Mouse (Mus musculus) heart, postnatal 0 days (tissue): Measurements from ENCODE around the gene Jade2. TPM values are rescaled to one million over a fixed set of nuclear protein-coding genes. Genes with fewer than 3 reads are reported as not detected.
A peak's percentile ranks its signal among the peaks of the same experiment; 100 is the strongest.

ENCODE experiments used
- ATAC-seq: fragments of 200-750 bp; cut with Nextera tagmentation; 2 replicates; pipeline ENCODE4 v1.8.0; 2017; ENCODE audit warnings: low read depth, moderate number of reproducible peaks, moderate library complexity; ENCODE audit not compliant: insufficient read depth
- DNase-seq: peaks from one replicate; pipeline ENCODE4 v3.0.0-alpha.2; 2016; ENCODE audit warnings: low spot score
- H3K27ac ChIP-seq: fragments of 300-500 bp; sonication (generic); 2 replicates; pipeline ENCODE4 v1.5.1; 2014; ENCODE audit warnings: low read depth, mild to moderate bottlenecking
- H3K27me3 ChIP-seq: fragments of 300-500 bp; sonication (generic); 2 replicates; pipeline ENCODE4 v1.6.1; 2014; ENCODE audit warnings: low read length, mixed read lengths; ENCODE audit not compliant: control insufficient read depth, insufficient read depth
- H3K36me3 ChIP-seq: fragments of 300-500 bp; sonication (generic); replicated peaks from 2 replicates; pipeline ENCODE4 v1.6.1; 2014; ENCODE audit warnings: low read length, mixed read lengths; ENCODE audit not compliant: control insufficient read depth, insufficient read depth
- H3K4me1 ChIP-seq: fragments of 300-500 bp; sonication (generic); 2 replicates; pipeline ENCODE4 v1.6.1; 2014; ENCODE audit warnings: antibody characterized with exemption; ENCODE audit not compliant: control insufficient read depth, insufficient read depth
- H3K4me2 ChIP-seq: fragments of 300-500 bp; sonication (generic); 2 replicates; pipeline ENCODE4 v1.6.1; 2014; ENCODE audit warnings: low read depth, mild to moderate bottlenecking, low read length, moderate library complexity
- H3K4me3 ChIP-seq: fragments of 300-500 bp; sonication (generic); 2 replicates; pipeline ENCODE4 v1.5.1; 2014; ENCODE audit warnings: low read depth, low read length
- H3K9ac ChIP-seq: fragments of 300-500 bp; sonication (generic); replicated peaks from 2 replicates; pipeline ENCODE4 v1.6.1; 2014; ENCODE audit warnings: low read depth, low read length, mixed read lengths
- H3K9me3 ChIP-seq: fragments of 300-500 bp; sonication (generic); replicated peaks from 2 replicates; pipeline ENCODE4 v1.6.1; 2016; ENCODE audit warnings: low read length; ENCODE audit not compliant: control insufficient read depth
- CTCF ChIP-seq: IDR thresholded peaks from 2 replicates; pipeline ENCODE4 v1.5.1; 2016; ENCODE audit warnings: antibody characterized with exemption, control low read depth, low read depth
- EP300 ChIP-seq: IDR thresholded peaks from 2 replicates; pipeline ENCODE4 v1.6.1; 2016; ENCODE audit warnings: antibody characterized with exemption, low read depth
- WGBS: fragments of 180-500 bp; shearing (Covaris S2); extraction: QIAGEN DNeasy Blood & Tissue Kit; methylation state at CpG from one replicate; pipeline ENCODE4 v1.1.7; 2014; 5-methylcytosine and 5-hydroxymethylcytosine counted together
- polyA plus RNA-seq: library from polyadenylated mRNA; unstranded; fragments of >200 nt; fragmentation: Nextera tagmentation; extraction: Ambion mirVana; gene quantifications from 2 replicates; pipeline ENCODE4 v1.2.1, GENCODE M21; 2015
- total RNA-seq: library from RNA; depleted of rRNA; stranded (reverse); fragments of >200 nt; gene quantifications from 2 replicates; pipeline ENCODE4 v1.2.3, GENCODE M21; 2014; ENCODE audit warnings: low replicate concordance

Jade2 gene
- total and polyA plus RNA-seq, 2 experiments from 2014 or later, result 0.72 to 1.9 TPM

GRCm38 (mm10) chr11:51857818-51858527 is 520 bp upstream of the Jade2 start:
- H3K36me3 ChIP-seq, result no peaks in the 10 kb centered on the region
- peak overlapping the region; percentile 93 for H3K9ac ChIP-seq
- peak overlapping the region; percentile 94 for H3K4me3 ChIP-seq
- H3K27me3 ChIP-seq, result no peaks in the 10 kb centered on the region
- H3K4me2 ChIP-seq, result peak overlapping the region; percentile 100
- TF ChIP-seq EP300, result 0 out of 2 replicates have a peak, but pooled peaks have one; percentile 11
- no peak for TF ChIP-seq CTCF
- H3K9me3 ChIP-seq, result no peaks in the 10 kb centered on the region
- under 1% methylated on average over 49 of the region's 52 CpGs for WGBS
- ATAC-seq, result peak; percentile 51
- H3K27ac ChIP-seq, result peak overlapping the region; percentile 93
- DNase-seq, result peak; percentile 63
- H3K4me1 ChIP-seq, result 0 out of 2 replicates have a peak, but pooled peaks cover 3% of the 10 kb centered on the region

GRCm38 (mm10) chr11:51856616-51857080 is 805 bp downstream of the Jade2 start:
- H3K27ac ChIP-seq, result peak overlapping the region; percentile 93
- H3K36me3 ChIP-seq, result no peaks in the 10 kb centered on the region
- no peaks in the 10 kb centered on the region for H3K9me3 ChIP-seq
- TF ChIP-seq EP300 (no peak), CTCF (no peak)
- no peaks in the 10 kb centered on the region for H3K27me3 ChIP-seq
- under 1% methylated on average over 31 of the region's 41 CpGs for WGBS
- DNase-seq (no peak), ATAC-seq (peak; percentile 21; the same call in 1 of the 2 replicates)
- H3K4me2 ChIP-seq, result peak overlapping the region; percentile 100
- H3K4me1 ChIP-seq, result 0 out of 2 replicates have a peak, but pooled peaks cover 3% of the 10 kb centered on the region
- H3K4me3 ChIP-seq, result peak overlapping the region; percentile 94
- H3K9ac ChIP-seq, result peak overlapping the region; percentile 93

GRCm38 (mm10) chr11:51855818-51856615 is 1.4 kb downstream of the Jade2 start:
- Histone ChIP-seq H3K27me3 (no peaks in the 10 kb centered on the region), H3K4me2 (peak overlapping the region; percentile 100), H3K36me3 (no peaks in the 10 kb centered on the region), H3K9ac (peak overlapping the region; percentile 93), H3K4me1 (0 out of 2 replicates have a peak, but pooled peaks cover 3% of the 10 kb centered on the region), H3K9me3 (no peaks in the 10 kb centered on the region), H3K4me3 (peak overlapping the region; percentile 94), H3K27ac (peak overlapping the region; percentile 93)
- ATAC-seq, result peak; percentile 25
- no peak for DNase-seq
- no peak for TF ChIP-seq CTCF
- TF ChIP-seq EP300, result no peak
- WGBS, result 0% methylated on average over 34 of the region's 47 CpGs

GRCm38 (mm10) chr11:51854981-51855817 is 2.3 kb downstream of the Jade2 start:
- Histone ChIP-seq H3K4me1 (0 out of 2 replicates have a peak, but pooled peaks cover 3% of the 10 kb centered on the region), H3K9me3 (no peaks in the 10 kb centered on the region), H3K4me3 (peak overlapping the region; percentile 94), H3K27me3 (no peaks in the 10 kb centered on the region), H3K4me2 (peak overlapping the region; percentile 100), H3K36me3 (no peaks in the 10 kb centered on the region), H3K27ac (peak overlapping the region; percentile 93), H3K9ac (peak overlapping the region; percentile 93)
- peak; percentile 63 for DNase-seq
- no peak for TF ChIP-seq EP300
- peak; percentile 59 for TF ChIP-seq CTCF
- 4% methylated on average over 40 of the region's 42 CpGs for WGBS
- peak; percentile 59 for ATAC-seq

GRCm38 (mm10) chr11:51852595-51852994 is 4.9 kb downstream of the Jade2 start:
- Histone ChIP-seq H3K9ac (no peak overlapping the region), H3K4me2 (no peak overlapping the region), H3K27me3 (no peaks in the 10 kb centered on the region), H3K36me3 (no peaks in the 10 kb centered on the region), H3K27ac (no peak overlapping the region), H3K9me3 (no peaks in the 10 kb centered on the region), H3K4me1 (0 out of 2 replicates have a peak, but pooled peaks cover 3% of the 10 kb centered on the region), H3K4me3 (no peak overlapping the region)
- DNase-seq (no peak), ATAC-seq (no peak)
- WGBS, result 90% methylated on average over 5 of the region's 5 CpGs
- no peak for TF ChIP-seq EP300
- no peak for TF ChIP-seq CTCF
